Mouse (Mus musculus): ENCODE measurements around the gene Srrm3.

Srrm3 gene

GRCm38 (mm10) chr5:135903551-135904151 is 97.0 kb downstream of the Srrm3 start:
- peak; percentile 95 for DNase-seq (ENCODE audit: low read depth, low spot score)

GRCm38 (mm10) chr5:135904259-135904658 is 97.6 kb downstream of the Srrm3 start:
- no peak for DNase-seq (ENCODE audit: low read depth, low spot score)

GRCm38 (mm10) chr5:135905320-135906225 is 98.9 kb downstream of the Srrm3 start:
- no peak for DNase-seq (ENCODE audit: low read depth, low spot score)

- DNase-seq (ENCODE audit: low read depth, low spot score) = no peak
Measured at GRCm38 (mm10) chr5:135906846-135907245, 100.2 kb downstream of the Srrm3 start.

- DNase-seq (ENCODE audit: low read depth, low spot score) = no peak
Measured at GRCm38 (mm10) chr5:135907256-135907655, 100.6 kb downstream of the Srrm3 start.

- no peak for DNase-seq (ENCODE audit: low read depth, low spot score)
Measured at GRCm38 (mm10) chr5:135908185-135908584, 101.5 kb downstream of the Srrm3 start.

- DNase-seq (ENCODE audit: low read depth, low spot score) = no peak
Measured at GRCm38 (mm10) chr5:135908989-135909388, 102.3 kb downstream of the Srrm3 start.

- DNase-seq (ENCODE audit: low read depth, low spot score) = no peak
Measured at GRCm38 (mm10) chr5:135909646-135910045, 103.0 kb downstream of the Srrm3 start.

DNA sequence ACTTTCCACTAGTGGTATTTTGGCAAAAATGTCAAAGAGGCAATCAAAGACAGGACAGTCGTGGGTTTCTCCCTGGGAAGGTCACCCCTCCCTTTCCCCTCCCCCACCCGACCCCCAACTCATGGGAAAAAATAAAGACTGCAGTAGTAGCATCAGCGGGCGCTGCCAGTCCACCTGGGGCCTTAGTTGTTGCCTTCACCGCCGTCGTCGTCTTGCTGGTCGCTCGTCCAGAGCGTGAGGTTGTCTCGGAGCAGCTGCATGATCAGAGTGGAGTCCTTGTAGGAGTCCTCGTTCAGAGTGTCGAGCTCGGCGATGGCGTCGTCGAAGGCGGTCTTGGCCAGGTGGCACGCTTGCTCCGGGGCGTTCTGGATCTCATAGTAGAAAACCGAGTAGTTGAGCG is 104.1 kb downstream of the Srrm3 start:
- DNase-seq (ENCODE audit: low read depth, low spot score) = no peak

- DNase-seq (ENCODE audit: low read depth, low spot score) = no peak
Measured at GRCm38 (mm10) chr5:135911633-135912220, 105.0 kb downstream of the Srrm3 start.

- DNase-seq (ENCODE audit: low read depth, low spot score) = peak; percentile 63
Measured at GRCm38 (mm10) chr5:135913201-135913600, 106.5 kb downstream of the Srrm3 start.

GRCm38 (mm10) chr5:135914156-135914555 is 107.5 kb downstream of the Srrm3 start:
- no peak for DNase-seq (ENCODE audit: low read depth, low spot score)

GRCm38 (mm10) chr5:135916051-135916565 is 109.4 kb downstream of the Srrm3 start:
- no peak for DNase-seq (ENCODE audit: low read depth, low spot score)

GRCm38 (mm10) chr5:135916601-135917000 is 109.9 kb downstream of the Srrm3 start:
- DNase-seq (ENCODE audit: low read depth, low spot score) = no peak

GRCm38 (mm10) chr5:135917327-135918058 is 110.8 kb downstream of the Srrm3 start:
- DNase-seq (ENCODE audit: low read depth, low spot score) = peak; percentile 62

- DNase-seq (ENCODE audit: low read depth, low spot score) = peak; percentile 69
Measured at GRCm38 (mm10) chr5:135918059-135918437, 111.4 kb downstream of the Srrm3 start.

- DNase-seq (ENCODE audit: low read depth, low spot score) = no peak
Measured at GRCm38 (mm10) chr5:135918593-135918992, 111.9 kb downstream of the Srrm3 start.

DNA sequence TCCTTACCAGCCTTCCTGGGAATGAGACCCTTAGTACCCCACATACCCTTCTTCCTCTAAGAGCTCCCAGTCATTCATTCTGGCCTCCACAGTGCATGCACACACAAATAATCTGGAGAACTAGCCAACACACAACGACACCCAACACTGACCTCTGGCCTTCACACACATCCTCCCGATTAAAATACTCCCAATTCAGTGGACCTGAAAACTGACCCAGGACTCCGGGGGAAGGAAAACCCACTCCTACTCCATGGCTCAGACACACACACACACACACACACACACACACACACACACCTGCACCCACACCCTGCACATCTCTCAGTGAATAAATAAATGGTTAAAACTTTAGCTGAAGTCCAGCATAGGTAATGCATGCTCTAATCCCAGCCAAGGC is 113.2 kb downstream of the Srrm3 start:
- DNase-seq (ENCODE audit: low read depth, low spot score) = no peak

DNA sequence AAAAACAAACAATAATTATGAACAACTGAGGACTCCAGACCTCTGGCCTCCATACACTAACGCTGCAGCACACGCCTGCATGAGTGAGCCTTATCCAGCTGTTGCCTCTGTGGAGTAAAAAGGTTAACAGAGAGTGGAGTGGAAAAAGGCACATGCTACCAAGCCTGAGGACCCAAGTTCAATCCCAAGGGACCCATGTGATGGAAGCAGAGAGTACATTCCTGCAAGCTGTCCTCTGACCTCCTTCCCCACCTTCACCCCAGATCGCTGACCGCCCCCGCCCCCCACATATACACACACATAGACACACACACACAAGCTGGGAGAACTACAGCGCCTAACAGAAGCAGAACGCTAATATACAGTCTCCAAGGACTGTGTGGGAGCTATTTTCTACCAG is 117.2 kb downstream of the Srrm3 start:
- DNase-seq (ENCODE audit: low read depth, low spot score) = no peak
